Mouse (Mus musculus): Measurements from ENCODE around the gene Ube2f. TPM values are rescaled to one million over a fixed set of nuclear protein-coding genes. Genes with fewer than 3 reads are reported as not detected.

Ube2f gene
- total RNA-seq, 1 experiment, result 41.5 TPM

DNA sequence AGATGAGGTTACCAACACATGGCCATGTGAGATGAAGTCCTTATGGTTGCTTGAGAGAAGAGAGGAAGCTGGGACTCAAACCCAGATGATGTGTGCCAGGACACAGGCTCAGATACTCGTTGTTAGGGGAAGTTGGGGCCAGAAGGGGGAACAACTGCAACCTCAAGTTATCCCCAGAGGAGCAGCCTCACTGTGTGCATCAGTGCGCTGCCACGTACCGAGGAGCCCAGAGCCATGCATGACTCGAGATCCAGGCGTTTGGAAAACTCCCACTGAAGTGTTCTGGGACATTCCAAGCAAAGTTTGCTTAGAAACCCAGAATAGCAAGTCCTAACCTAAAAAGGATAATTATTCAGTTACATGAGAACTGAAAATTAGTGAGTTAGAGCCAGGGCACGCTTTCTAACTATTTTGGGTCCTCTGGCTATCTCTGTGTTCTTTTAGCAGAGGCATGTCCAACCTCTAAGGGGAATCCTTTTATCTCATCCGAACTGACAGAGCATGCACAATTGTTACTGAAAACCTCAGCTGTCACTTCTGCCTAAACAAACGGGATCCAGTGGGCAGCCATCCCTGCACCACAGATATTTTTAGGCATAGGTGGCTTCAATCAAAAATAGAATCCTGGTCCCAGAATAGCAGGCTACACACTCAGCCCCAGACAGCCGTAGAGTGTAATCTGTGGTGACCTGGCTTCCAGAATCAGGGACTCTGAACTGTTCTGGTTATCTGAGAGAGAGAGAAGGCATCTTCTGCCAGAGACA is 33.4 kb upstream of the Ube2f start:
- no peak for TF ChIP-seq ZC3H11A (IDR thresholded peaks at IDR 0.05; ENCODE audit: borderline replicate concordance, low read depth, low read length)
- no peak for TF ChIP-seq CHD2 (IDR thresholded peaks at IDR 0.05; ENCODE audit: low read depth, low read length)
- TF ChIP-seq ZNF384 (IDR thresholded peaks at IDR 0.05; ENCODE audit: low read depth, low read length), result no peak
- TF ChIP-seq HCFC1 (IDR thresholded peaks at IDR 0.05; ENCODE audit: borderline replicate concordance, insufficient read depth, low read length), result no peak
- TF ChIP-seq MAFK (IDR thresholded peaks at IDR 0.05; ENCODE audit: insufficient read depth, low read depth, low read length), result no peak
- no peak for DNase-seq (ENCODE audit: low read depth, low spot score)
- Histone ChIP-seq H3K4me3 (ENCODE audit: insufficient read depth in 1 of 2, low read depth in 1 of 2, low read length in 2 of 2, poor library complexity in 1 of 2, severe bottlenecking in 1 of 2) (no peak overlapping the region), H3K9me3 (ENCODE audit: control insufficient read depth, insufficient read depth, low read depth, low read length) (no peaks in the 10 kb centered on the region), H3K36me3 (ENCODE audit: control insufficient read depth, insufficient read depth, low read length, poor library complexity, severe bottlenecking) (no peaks in the 10 kb centered on the region), H3K9ac (ENCODE audit: insufficient read depth, low read depth, low read length, poor library complexity, severe bottlenecking) (no peak overlapping the region), H3K4me1 (ENCODE audit: control insufficient read depth in 2 of 2, insufficient read depth in 2 of 2, low read length in 2 of 2, poor library complexity in 1 of 2) (no peaks in the 10 kb centered on the region), H3K27ac (ENCODE audit: insufficient read depth, low read depth, low read length, poor library complexity, severe bottlenecking) (no peak overlapping the region)
- in situ Hi-C loops (cut with MboI; ENCODE audit: low sequenced_read_pairs in 2 of 2, unreplicated experiment in 2 of 2), result no loop called here

- Histone ChIP-seq H3K27ac (ENCODE audit: insufficient read depth, low read depth, low read length, poor library complexity, severe bottlenecking) (no peak overlapping the region), H3K4me3 (ENCODE audit: insufficient read depth in 1 of 2, low read depth in 1 of 2, low read length in 2 of 2, poor library complexity in 1 of 2, severe bottlenecking in 1 of 2) (no peak overlapping the region), H3K36me3 (ENCODE audit: control insufficient read depth, insufficient read depth, low read length, poor library complexity, severe bottlenecking) (no peaks in the 10 kb centered on the region), H3K9me3 (ENCODE audit: control insufficient read depth, insufficient read depth, low read depth, low read length) (no peaks in the 10 kb centered on the region), H3K4me1 (ENCODE audit: control insufficient read depth in 2 of 2, insufficient read depth in 2 of 2, low read length in 2 of 2, poor library complexity in 1 of 2) (no peaks in the 10 kb centered on the region), H3K9ac (ENCODE audit: insufficient read depth, low read depth, low read length, poor library complexity, severe bottlenecking) (no peak overlapping the region)
- no peak for DNase-seq (ENCODE audit: low read depth, low spot score)
- in situ Hi-C loops (cut with MboI; ENCODE audit: low sequenced_read_pairs in 2 of 2, unreplicated experiment in 2 of 2), result no loop called here
- TF ChIP-seq HCFC1 (IDR thresholded peaks at IDR 0.05; ENCODE audit: borderline replicate concordance, insufficient read depth, low read length) (no peak), CHD2 (IDR thresholded peaks at IDR 0.05; ENCODE audit: low read depth, low read length) (no peak), ZNF384 (IDR thresholded peaks at IDR 0.05; ENCODE audit: low read depth, low read length) (no peak), MAFK (IDR thresholded peaks at IDR 0.05; ENCODE audit: insufficient read depth, low read depth, low read length) (no peak), ZC3H11A (IDR thresholded peaks at IDR 0.05; ENCODE audit: borderline replicate concordance, low read depth, low read length) (no peak)
These were observed 30.3 kb upstream of the Ube2f start for GRCm38 (mm10) chr1:91219641-91220321.

DNA sequence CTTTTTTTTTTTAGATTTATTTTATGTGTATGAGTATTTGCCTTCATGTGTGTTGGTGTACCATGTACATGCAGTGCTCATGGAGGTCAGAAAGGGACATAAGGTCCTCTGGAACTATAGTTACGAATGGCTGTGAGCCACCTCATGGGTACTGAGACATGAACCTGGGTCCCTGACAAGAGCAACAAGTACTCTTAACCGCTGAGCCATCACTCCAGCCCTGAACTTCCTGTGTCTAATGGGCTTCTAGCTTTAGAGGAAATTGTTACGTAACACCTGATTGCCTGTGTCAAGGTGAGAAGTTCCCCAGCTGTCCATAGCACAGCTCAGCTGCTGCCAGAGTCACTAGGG is 29.8 kb upstream of the Ube2f start:
- Histone ChIP-seq H3K4me1 (ENCODE audit: control insufficient read depth in 2 of 2, insufficient read depth in 2 of 2, low read length in 2 of 2, poor library complexity in 1 of 2) (no peaks in the 10 kb centered on the region), H3K36me3 (ENCODE audit: control insufficient read depth, insufficient read depth, low read length, poor library complexity, severe bottlenecking) (no peaks in the 10 kb centered on the region), H3K9me3 (ENCODE audit: control insufficient read depth, insufficient read depth, low read depth, low read length) (no peaks in the 10 kb centered on the region), H3K27ac (ENCODE audit: insufficient read depth, low read depth, low read length, poor library complexity, severe bottlenecking) (no peak overlapping the region), H3K9ac (ENCODE audit: insufficient read depth, low read depth, low read length, poor library complexity, severe bottlenecking) (no peak overlapping the region), H3K4me3 (ENCODE audit: insufficient read depth in 1 of 2, low read depth in 1 of 2, low read length in 2 of 2, poor library complexity in 1 of 2, severe bottlenecking in 1 of 2) (no peak overlapping the region)
- in situ Hi-C loops (cut with MboI; ENCODE audit: low sequenced_read_pairs in 2 of 2, unreplicated experiment in 2 of 2), result no loop called here
- DNase-seq (ENCODE audit: low read depth, low spot score), result no peak
- TF ChIP-seq ZNF384 (IDR thresholded peaks at IDR 0.05; ENCODE audit: low read depth, low read length) (no peak), CHD2 (IDR thresholded peaks at IDR 0.05; ENCODE audit: low read depth, low read length) (no peak), HCFC1 (IDR thresholded peaks at IDR 0.05; ENCODE audit: borderline replicate concordance, insufficient read depth, low read length) (no peak), ZC3H11A (IDR thresholded peaks at IDR 0.05; ENCODE audit: borderline replicate concordance, low read depth, low read length) (no peak), MAFK (IDR thresholded peaks at IDR 0.05; ENCODE audit: insufficient read depth, low read depth, low read length) (no peak)

- TF ChIP-seq ZNF384 (IDR thresholded peaks at IDR 0.05; ENCODE audit: low read depth, low read length) (no peak), ZC3H11A (IDR thresholded peaks at IDR 0.05; ENCODE audit: borderline replicate concordance, low read depth, low read length) (no peak), HCFC1 (IDR thresholded peaks at IDR 0.05; ENCODE audit: borderline replicate concordance, insufficient read depth, low read length) (no peak), CHD2 (IDR thresholded peaks at IDR 0.05; ENCODE audit: low read depth, low read length) (no peak), MAFK (IDR thresholded peaks at IDR 0.05; ENCODE audit: insufficient read depth, low read depth, low read length) (no peak)
- Histone ChIP-seq H3K4me3 (ENCODE audit: insufficient read depth in 1 of 2, low read depth in 1 of 2, low read length in 2 of 2, poor library complexity in 1 of 2, severe bottlenecking in 1 of 2) (no peak overlapping the region), H3K9me3 (ENCODE audit: control insufficient read depth, insufficient read depth, low read depth, low read length) (no peaks in the 10 kb centered on the region), H3K27ac (ENCODE audit: insufficient read depth, low read depth, low read length, poor library complexity, severe bottlenecking) (no peak overlapping the region), H3K36me3 (ENCODE audit: control insufficient read depth, insufficient read depth, low read length, poor library complexity, severe bottlenecking) (no peaks in the 10 kb centered on the region), H3K4me1 (ENCODE audit: control insufficient read depth in 2 of 2, insufficient read depth in 2 of 2, low read length in 2 of 2, poor library complexity in 1 of 2) (no peaks in the 10 kb centered on the region; a peak in 1 of 4 replicates), H3K9ac (ENCODE audit: insufficient read depth, low read depth, low read length, poor library complexity, severe bottlenecking) (no peak overlapping the region)
- no peak for DNase-seq (ENCODE audit: low read depth, low spot score)
- in situ Hi-C loops (cut with MboI; ENCODE audit: low sequenced_read_pairs in 2 of 2, unreplicated experiment in 2 of 2), result no loop called here
These were observed 23.5 kb upstream of the Ube2f start for GRCm38 (mm10) chr1:91226562-91226961.
